Mouse (Mus musculus) kidney, embryonic 14.5 days (tissue): ENCODE measurements around the gene Psmd8. TPM values are rescaled to one million over a fixed set of nuclear protein-coding genes. Genes with fewer than 3 reads are reported as not detected.
A peak's percentile ranks its signal among the peaks of the same experiment; 100 is the strongest.
"Not testable (repeated sequence)": the region's sequence is repeated elsewhere in the genome, so short reads cannot be mapped to it uniquely, and the experiment has no call there.

Experiments
- ATAC-seq: fragments of 200-750 bp; cut with Nextera tagmentation; 2 replicates; pipeline ENCODE4 v1.8.0; 2017; ENCODE audit warnings: moderate number of reproducible peaks, mild to moderate bottlenecking, moderate TSS enrichment, moderate library complexity; ENCODE audit not compliant: low FRiP score, low TSS enrichment
- H3K27ac ChIP-seq: fragments of 300-500 bp; sonication (generic); 2 replicates; pipeline ENCODE4 v1.5.1; 2014; ENCODE audit warnings: low read depth, mild to moderate bottlenecking, low read length, moderate library complexity, mixed read lengths
- H3K27me3 ChIP-seq: fragments of 300-500 bp; sonication (generic); 2 replicates; pipeline ENCODE4 v1.6.1; 2014; ENCODE audit warnings: mild to moderate bottlenecking, low read length; ENCODE audit not compliant: control insufficient read depth, insufficient read depth
- H3K36me3 ChIP-seq: fragments of 300-500 bp; sonication (generic); 2 replicates; pipeline ENCODE4 v1.6.1; 2014; ENCODE audit warnings: low read length, mixed read lengths; ENCODE audit not compliant: control insufficient read depth, insufficient read depth
- H3K4me1 ChIP-seq: fragments of 300-500 bp; sonication (generic); 2 replicates; pipeline ENCODE4 v1.6.1; 2014; ENCODE audit warnings: low read length, mixed read lengths; ENCODE audit not compliant: control insufficient read depth, insufficient read depth
- H3K4me2 ChIP-seq: fragments of 300-500 bp; sonication (generic); replicated peaks from 2 replicates; pipeline ENCODE4 v1.6.1; 2014; ENCODE audit warnings: low read depth, mild to moderate bottlenecking, low read length
- H3K4me3 ChIP-seq: fragments of 300-500 bp; sonication (generic); 2 replicates; pipeline ENCODE4 v1.5.1; 2014; ENCODE audit warnings: mild to moderate bottlenecking, low read length
- H3K9ac ChIP-seq: fragments of 300-500 bp; sonication (generic); 2 replicates; pipeline ENCODE4 v1.6.1; 2014; ENCODE audit warnings: low read depth, mild to moderate bottlenecking, low read length, moderate library complexity
- H3K9me3 ChIP-seq: fragments of 300-500 bp; sonication (generic); 2 replicates; pipeline ENCODE4 v1.6.1; 2016; ENCODE audit warnings: low read length; ENCODE audit not compliant: control insufficient read depth
- WGBS: fragments of 180-500 bp; shearing (Covaris S2); extraction: QIAGEN DNeasy Blood & Tissue Kit; methylation state at CpG from one replicate; pipeline ENCODE4 v1.1.7; 2014; 5-methylcytosine and 5-hydroxymethylcytosine counted together
- polyA plus RNA-seq: library from polyadenylated mRNA; unstranded; fragments of >200 nt; fragmentation: Nextera tagmentation; extraction: Ambion mirVana; gene quantifications from 2 replicates; pipeline ENCODE4 v1.2.1, GENCODE M21; 2014

The Psmd8 gene
- polyA plus RNA-seq, 1 experiment from 2014 or later, result 283 TPM

GRCm38 (mm10) chr7:29212199-29212765, 31.8 kb upstream of the Psmd8 start:
- Histone ChIP-seq H3K4me2 (peak overlapping the region; percentile 37), H3K27ac (no peak overlapping the region), H3K9me3 (peaks cover 3% of the 10 kb centered on the region; the same call in 1 of the 2 replicates)

GRCm38 (mm10) chr7:29211415-29212198, 31.1 kb upstream of the Psmd8 start:
- Histone ChIP-seq H3K4me2 (peak overlapping the region; percentile 37), H3K27ac (peak overlapping the region; percentile 8; the same call in 1 of the 2 replicates), H3K9me3 (peaks cover 3% of the 10 kb centered on the region; the same call in 1 of the 2 replicates), H3K9ac (no peak overlapping the region), H3K4me1 (no peaks in the 10 kb centered on the region), H3K36me3 (no peaks in the 10 kb centered on the region), H3K27me3 (no peaks in the 10 kb centered on the region), H3K4me3 (peak overlapping the region; percentile 28)
- peak; percentile 78 for ATAC-seq
- 5% methylated on average over 34 of the region's 34 CpGs for WGBS

More at GRCm38 (mm10) chr7:29212199-29212765, 31.8 kb upstream of the Psmd8 start:
- Histone ChIP-seq H3K27me3 (no peaks in the 10 kb centered on the region), H3K4me3 (peak overlapping the region; percentile 28), H3K4me1 (no peaks in the 10 kb centered on the region), H3K36me3 (no peaks in the 10 kb centered on the region), H3K9ac (no peak overlapping the region)
- 12% methylated on average over 26 of the region's 26 CpGs for WGBS
- no peak for ATAC-seq

GRCm38 (mm10) chr7:29211013-29211412, 30.5 kb upstream of the Psmd8 start:
- peak overlapping the region; percentile 8; the same call in 1 of the 2 replicates for H3K27ac ChIP-seq

GRCm38 (mm10) chr7:29202577-29202976, 22.1 kb upstream of the Psmd8 start:
- no peaks in the 10 kb centered on the region for H3K9me3 ChIP-seq
- ATAC-seq, result no peak
- H3K36me3 ChIP-seq, result no peaks in the 10 kb centered on the region
- no peak overlapping the region for H3K27ac ChIP-seq
- no peak overlapping the region for H3K4me3 ChIP-seq
- no peak overlapping the region for H3K9ac ChIP-seq
- H3K27me3 ChIP-seq, result no peaks in the 10 kb centered on the region
- H3K4me2 ChIP-seq, result no peak overlapping the region
- H3K4me1 ChIP-seq, result no peaks in the 10 kb centered on the region
- WGBS, result 88% methylated on average over 6 of the region's 6 CpGs

More at GRCm38 (mm10) chr7:29211013-29211412, 30.5 kb upstream of the Psmd8 start:
- H3K36me3 ChIP-seq, H3K27me3 ChIP-seq, H3K4me1 ChIP-seq, H3K9me3 ChIP-seq, H3K9ac ChIP-seq: not testable (repeated sequence)
- Histone ChIP-seq H3K4me2 (peak overlapping the region; percentile 37), H3K4me3 (peak overlapping the region; percentile 28; the same call in 1 of the 2 replicates)
- ATAC-seq, result peak; percentile 44
- 24% methylated on average over 15 of the region's 15 CpGs for WGBS

- WGBS, result 93% methylated on average over 1 of the region's 1 CpGs
- H3K36me3 ChIP-seq, H3K9ac ChIP-seq, H3K9me3 ChIP-seq, H3K4me3 ChIP-seq, H3K4me2 ChIP-seq, H3K27ac ChIP-seq, H3K4me1 ChIP-seq, H3K27me3 ChIP-seq, ATAC-seq: not testable (repeated sequence)
Measured at GRCm38 (mm10) chr7:29194230-29194629, 13.7 kb upstream of the Psmd8 start.

- not testable (repeated sequence) for ATAC-seq, H3K4me2 ChIP-seq, H3K4me3 ChIP-seq, H3K9ac ChIP-seq, H3K27me3 ChIP-seq, H3K27ac ChIP-seq, H3K36me3 ChIP-seq, H3K9me3 ChIP-seq, H3K4me1 ChIP-seq
- WGBS, result 90% methylated on average over 4 of the region's 4 CpGs
Measured at GRCm38 (mm10) chr7:29181323-29181722, 822 bp upstream of the Psmd8 start.

GRCm38 (mm10) chr7:29180854-29181236, 344 bp upstream of the Psmd8 start:
- no peak overlapping the region; the same call in 1 of the 2 replicates for H3K27ac ChIP-seq
- H3K9me3 ChIP-seq, result no peaks in the 10 kb centered on the region
- WGBS, result 40% methylated on average over 5 of the region's 5 CpGs
- H3K27me3 ChIP-seq, result no peaks in the 10 kb centered on the region
- H3K9ac ChIP-seq, result no peak overlapping the region
- peak overlapping the region; percentile 41 for H3K4me2 ChIP-seq
- H3K4me3 ChIP-seq, result peak overlapping the region; percentile 86
- peaks cover 10% of the 10 kb centered on the region for H3K4me1 ChIP-seq
- no peak for ATAC-seq
- H3K36me3 ChIP-seq, result peaks cover 14% of the 10 kb centered on the region

- Histone ChIP-seq H3K9me3 (no peaks in the 10 kb centered on the region), H3K27ac (no peak overlapping the region), H3K9ac (peak overlapping the region; percentile 84; the same call in 1 of the 2 replicates), H3K4me2 (peak overlapping the region; percentile 75), H3K27me3 (0 out of 2 replicates have a peak, but pooled peaks cover 4% of the 10 kb centered on the region), H3K36me3 (peaks cover 29% of the 10 kb centered on the region), H3K4me1 (peaks cover 10% of the 10 kb centered on the region), H3K4me3 (peak overlapping the region; percentile 86)
- WGBS, result 46% methylated on average over 7 of the region's 7 CpGs
- ATAC-seq, result no peak
Measured at GRCm38 (mm10) chr7:29179323-29179722, 1.2 kb downstream of the Psmd8 start.

GRCm38 (mm10) chr7:29178106-29178505, 2.4 kb downstream of the Psmd8 start:
- WGBS, result 88% methylated on average over 4 of the region's 4 CpGs
- Histone ChIP-seq H3K27ac (no peak overlapping the region), H3K27me3 (peaks cover 14% of the 10 kb centered on the region), H3K9me3 (no peaks in the 10 kb centered on the region), H3K4me3 (no peak overlapping the region), H3K36me3 (peaks cover 39% of the 10 kb centered on the region), H3K9ac (no peak overlapping the region), H3K4me1 (peaks cover 10% of the 10 kb centered on the region), H3K4me2 (no peak overlapping the region)
- ATAC-seq, result no peak
